Mouse (Mus musculus): ENCODE measurements around the gene Cplx2. TPM values are rescaled to one million over a fixed set of nuclear protein-coding genes. Genes with fewer than 3 reads are reported as not detected.

Cplx2 gene
- total RNA-seq, 2 experiments from 2014 or later: 714 to 786 TPM

- intact Hi-C loops (cut with DNase I): no loop called here
- DNase-seq (ENCODE audit: low spot score in 2 of 2): no peak
Measured at GRCm38 (mm10) chr13:54397069-54397468, 25.9 kb downstream of the Cplx2 start.

- DNase-seq (ENCODE audit: low spot score in 2 of 2): no peak
- intact Hi-C loops (cut with DNase I): no loop called here
Measured at GRCm38 (mm10) chr13:54400565-54401179, 29.5 kb downstream of the Cplx2 start.

GRCm38 (mm10) chr13:54401180-54401569, 30.0 kb downstream of the Cplx2 start:
- DNase-seq (ENCODE audit: low spot score in 2 of 2): no peak
- intact Hi-C loops (cut with DNase I): no loop called here

GRCm38 (mm10) chr13:54402346-54402745, 31.2 kb downstream of the Cplx2 start:
- intact Hi-C loops (cut with DNase I): no loop called here
- DNase-seq (ENCODE audit: low spot score in 2 of 2): no peak

- intact Hi-C loops (cut with DNase I): no loop called here
- DNase-seq (ENCODE audit: low spot score in 2 of 2): no peak
Measured at GRCm38 (mm10) chr13:54403224-54404070, 32.3 kb downstream of the Cplx2 start.

- intact Hi-C loops (cut with DNase I): no loop called here
- no peak for DNase-seq (ENCODE audit: low spot score in 2 of 2)
Measured at GRCm38 (mm10) chr13:54404205-54404604, 33.1 kb downstream of the Cplx2 start.

- intact Hi-C loops (cut with DNase I): no loop called here
- peak in 1 of 2 experiments; percentile 55 for DNase-seq (ENCODE audit: low spot score in 2 of 2)
Measured at GRCm38 (mm10) chr13:54405805-54406204, 34.7 kb downstream of the Cplx2 start.

- no peak for DNase-seq (ENCODE audit: low spot score in 2 of 2)
- intact Hi-C loops (cut with DNase I): no loop called here
Measured at GRCm38 (mm10) chr13:54411656-54412055, 40.5 kb downstream of the Cplx2 start.

GRCm38 (mm10) chr13:54412236-54412635, 41.1 kb downstream of the Cplx2 start:
- no peak for DNase-seq (ENCODE audit: low spot score in 2 of 2)
- intact Hi-C loops (cut with DNase I): no loop called here

GRCm38 (mm10) chr13:54412721-54413120, 41.6 kb downstream of the Cplx2 start:
- no peak for DNase-seq (ENCODE audit: low spot score in 2 of 2)
- intact Hi-C loops (cut with DNase I): no loop called here

GRCm38 (mm10) chr13:54415059-54415458, 43.9 kb downstream of the Cplx2 start:
- intact Hi-C loops (cut with DNase I): no loop called here
- DNase-seq (ENCODE audit: low spot score in 2 of 2): no peak

- peak in 1 of 2 experiments; percentile 16 for DNase-seq (ENCODE audit: low spot score in 2 of 2)
- intact Hi-C loops (cut with DNase I): no loop called here
Measured at GRCm38 (mm10) chr13:54418781-54419327, 47.7 kb downstream of the Cplx2 start.

GRCm38 (mm10) chr13:54420226-54420625, 49.1 kb downstream of the Cplx2 start:
- no peak for DNase-seq (ENCODE audit: low spot score in 2 of 2)
- intact Hi-C loops (cut with DNase I): no loop called here

- no peak for DNase-seq (ENCODE audit: low spot score in 2 of 2)
- intact Hi-C loops (cut with DNase I): no loop called here
Measured at GRCm38 (mm10) chr13:54425269-54425668, 54.1 kb downstream of the Cplx2 start.

- intact Hi-C loops (cut with DNase I): no loop called here
- peak in 1 of 2 experiments; percentile 28 for DNase-seq (ENCODE audit: low spot score in 2 of 2)
Measured at GRCm38 (mm10) chr13:54426781-54427655, 55.9 kb downstream of the Cplx2 start.

- peak in 1 of 2 experiments; percentile 19 for DNase-seq (ENCODE audit: low spot score in 2 of 2)
- intact Hi-C loops (cut with DNase I): no loop called here
Measured at GRCm38 (mm10) chr13:54428771-54429170, 57.6 kb downstream of the Cplx2 start.

- intact Hi-C loops (cut with DNase I): no loop called here
Measured at GRCm38 (mm10) chr13:54430051-54430450, 58.9 kb downstream of the Cplx2 start.

GRCm38 (mm10) chr13:54431161-54431560, 60.0 kb downstream of the Cplx2 start:
- intact Hi-C loops (cut with DNase I): no loop called here
- DNase-seq (ENCODE audit: low spot score in 2 of 2): no peak

More at GRCm38 (mm10) chr13:54430051-54430450, 58.9 kb downstream of the Cplx2 start:
- DNase-seq (ENCODE audit: low spot score in 2 of 2): no peak
